Mouse (Mus musculus) brain, embryonic 14.5 days (tissue): ENCODE measurements at regions not wholly inside any gene's neighbourhood (a gene's known extent, or its start where the extent isn't known, plus 50 kb on each side); places are given as distances from the start of the nearest gene placed in this dataset.

Experiments used
- CTCF ChIP-seq: fragments of 200-500 bp; IDR thresholded peaks from 2 replicates; pipeline ENCODE4 v1.5.1; 2012; ENCODE audit warnings: inconsistent platforms, mild to moderate bottlenecking, moderate library complexity, borderline replicate concordance; ENCODE audit not compliant: insufficient read depth, insufficient read length; ENCODE audit errors: extremely low read depth
- POLR2A ChIP-seq: fragments of 200-500 bp; IDR thresholded peaks from 2 replicates; pipeline ENCODE4 v1.6.1; 2012; ENCODE audit warnings: mild to moderate bottlenecking, inconsistent platforms, borderline replicate concordance; ENCODE audit not compliant: poor library complexity, insufficient read depth, insufficient read length, severe bottlenecking; ENCODE audit errors: extremely low read depth

- TF ChIP-seq POLR2A: no peak
- TF ChIP-seq CTCF: no peak
Measured at GRCm38 (mm10) chr4:4686920-4687319, 106.2 kb downstream of the Impad1 start.
